Mouse (Mus musculus) layer of hippocampus, adult 6 months (tissue): ENCODE measurements around the gene Cd68. TPM values are rescaled to one million over a fixed set of nuclear protein-coding genes. Genes with fewer than 3 reads are reported as not detected.

ENCODE experiments used
- long read RNA-seq, 2 experiments: library from polyadenylated mRNA; unstranded; transcript quantifications; one replicate each; pipeline ENCODE4 v2.0.0; 2019 to 2020
- microRNA-seq: library from miRNA; unstranded; fragments of <30 nt; microRNA quantifications from one replicate; pipeline ENCODE4 v1.2.0, GENCODE M21; 2020
- polyA plus RNA-seq: library from polyadenylated mRNA; unstranded; fragments of <200 nt; fragmentation: Nextera tagmentation; gene quantifications from 2 replicates; pipeline ENCODE4 v1.2.3, GENCODE M21; 2021

Gene Cd68
- 18.4 and 22.2 TPM in 2 replicates for polyA plus RNA-seq
- long read RNA-seq, experiment 1, transcript Cd68-201 (6 exons, 1,230 nt): major isoform, 15 of 20 reads
- long read RNA-seq, experiment 1, partial matches to known transcripts: 2 of 20 reads
- long read RNA-seq, experiment 1, other reads (novel, unspliced or antisense): 0 of 20 reads
- long read RNA-seq, experiment 2, transcript Cd68-201 (6 exons, 1,230 nt): major isoform, 16 of 18 reads
- long read RNA-seq, experiment 2, partial matches to known transcripts: 0 of 18 reads
- long read RNA-seq, experiment 2, other reads (novel, unspliced or antisense): 1 of 18 reads

DNA sequence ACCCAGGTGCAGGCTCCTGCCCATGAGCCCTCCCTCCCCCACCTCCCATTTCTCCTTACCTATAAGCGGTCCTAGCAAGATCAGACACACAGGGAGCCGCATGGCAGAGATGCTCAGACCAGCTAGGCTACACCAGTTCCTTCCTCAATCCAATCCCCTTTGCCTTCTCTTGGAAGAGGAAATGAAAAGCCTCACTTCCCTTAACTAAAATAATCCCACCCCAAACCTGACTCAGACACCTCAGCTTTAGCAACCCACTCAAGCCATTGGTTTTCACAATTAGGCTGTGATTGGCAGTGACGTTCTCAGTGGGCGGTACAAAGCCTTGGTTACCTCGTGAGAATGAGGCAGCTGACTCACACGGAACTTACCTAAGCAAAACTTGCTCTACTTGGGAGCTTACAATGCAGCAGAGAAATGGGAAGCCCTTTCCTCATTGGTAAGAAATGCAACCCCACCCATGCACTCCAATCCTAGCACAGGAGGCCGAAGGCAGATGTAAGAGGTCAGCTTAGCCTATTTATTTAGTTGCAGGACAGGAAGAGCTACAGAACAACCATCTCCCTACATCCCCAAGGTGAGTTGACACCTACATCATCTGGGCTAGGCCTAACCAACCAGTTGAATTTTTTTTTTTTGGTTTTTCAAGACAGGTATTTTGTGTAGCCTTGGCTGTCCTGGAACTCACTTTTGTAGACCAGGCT, at the start of gene Cd68:
TSS of gene Cd68 (minus strand) at position 193 of the 704 bp plus-strand sequence.

DNA sequence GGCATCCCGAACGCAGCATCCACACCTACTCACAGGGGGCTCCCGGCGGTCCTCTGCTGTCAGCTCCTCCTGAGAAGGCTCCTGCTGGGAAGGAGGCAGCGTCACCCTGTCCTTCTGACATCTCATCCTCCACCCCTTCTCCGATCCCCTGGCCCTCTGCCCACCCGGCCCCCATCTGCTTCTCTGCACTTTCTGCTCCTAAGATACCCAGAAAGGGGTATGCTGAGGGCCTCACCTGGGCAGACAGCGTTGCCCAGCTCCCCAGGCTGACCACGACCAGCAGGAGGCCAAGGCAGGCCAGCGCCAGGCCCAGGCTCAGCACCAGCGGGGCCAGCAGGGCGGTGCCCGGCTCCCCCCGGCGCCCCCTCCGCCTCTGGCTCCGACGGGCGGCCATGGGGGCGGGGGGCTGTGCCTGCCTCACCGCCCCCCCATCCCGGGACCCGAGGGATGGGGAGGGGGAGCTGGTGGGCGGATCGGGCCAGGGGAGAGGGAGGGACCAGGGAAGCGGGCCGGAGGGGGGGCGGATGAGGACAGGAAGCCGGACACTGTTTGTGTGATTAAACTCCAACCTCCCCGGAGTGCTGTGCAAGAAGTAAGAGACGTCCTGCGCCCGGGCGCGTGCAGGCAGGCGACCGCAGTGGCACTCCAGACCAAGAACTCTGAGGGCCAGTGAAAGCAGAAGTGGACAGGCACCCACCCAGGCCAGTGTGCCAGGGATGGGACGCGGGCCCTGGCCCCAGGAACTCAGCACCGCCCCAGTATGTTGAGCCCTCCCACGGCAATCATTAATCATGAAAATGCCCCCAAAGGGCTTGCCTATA, 29.6 kb upstream of the Cd68 start, which contains the start of the genes Tnfsf12 and Tnfsfm13:
TSS of gene Tnfsf12 (minus strand) at position 489 of the 821 bp plus-strand sequence.
TSS of gene Tnfsfm13 (minus strand) at position 738 of the 821 bp plus-strand sequence.

DNA sequence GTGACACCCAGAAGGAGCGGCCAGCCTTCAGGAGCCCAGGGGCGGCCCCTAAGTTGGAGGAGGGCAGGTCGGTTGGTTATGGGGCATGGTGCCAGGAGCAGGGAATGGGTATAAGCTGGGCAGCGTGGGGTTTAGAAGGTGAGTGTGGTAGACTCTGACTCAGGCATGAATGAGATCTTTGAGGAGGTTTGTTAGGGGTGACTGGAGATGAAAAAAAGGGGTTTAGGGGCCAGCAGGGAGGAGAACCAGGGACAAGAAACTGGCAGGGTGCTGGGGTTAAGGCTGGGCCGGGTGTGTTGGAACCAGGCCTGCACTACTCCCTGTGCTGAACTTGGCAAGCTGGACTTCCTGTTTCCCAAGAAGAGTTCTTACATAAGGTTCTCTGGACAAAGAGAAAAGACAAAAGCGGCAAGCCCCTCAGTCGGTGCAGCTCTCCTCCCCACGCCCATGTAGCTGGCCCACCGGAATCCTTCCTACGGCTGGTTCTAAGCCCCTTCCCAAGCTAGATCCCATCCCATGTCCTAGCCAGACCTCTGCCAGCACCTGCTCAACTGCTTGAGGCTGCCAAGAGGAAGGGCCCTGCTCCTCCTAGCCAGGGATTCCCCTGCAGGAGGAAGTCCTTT, 19.7 kb upstream of the Cd68 start, which contains the start of gene Tnfsf13:
TSS of gene Tnfsf13 (minus strand) at position 259 of the 623 bp plus-strand sequence.

DNA sequence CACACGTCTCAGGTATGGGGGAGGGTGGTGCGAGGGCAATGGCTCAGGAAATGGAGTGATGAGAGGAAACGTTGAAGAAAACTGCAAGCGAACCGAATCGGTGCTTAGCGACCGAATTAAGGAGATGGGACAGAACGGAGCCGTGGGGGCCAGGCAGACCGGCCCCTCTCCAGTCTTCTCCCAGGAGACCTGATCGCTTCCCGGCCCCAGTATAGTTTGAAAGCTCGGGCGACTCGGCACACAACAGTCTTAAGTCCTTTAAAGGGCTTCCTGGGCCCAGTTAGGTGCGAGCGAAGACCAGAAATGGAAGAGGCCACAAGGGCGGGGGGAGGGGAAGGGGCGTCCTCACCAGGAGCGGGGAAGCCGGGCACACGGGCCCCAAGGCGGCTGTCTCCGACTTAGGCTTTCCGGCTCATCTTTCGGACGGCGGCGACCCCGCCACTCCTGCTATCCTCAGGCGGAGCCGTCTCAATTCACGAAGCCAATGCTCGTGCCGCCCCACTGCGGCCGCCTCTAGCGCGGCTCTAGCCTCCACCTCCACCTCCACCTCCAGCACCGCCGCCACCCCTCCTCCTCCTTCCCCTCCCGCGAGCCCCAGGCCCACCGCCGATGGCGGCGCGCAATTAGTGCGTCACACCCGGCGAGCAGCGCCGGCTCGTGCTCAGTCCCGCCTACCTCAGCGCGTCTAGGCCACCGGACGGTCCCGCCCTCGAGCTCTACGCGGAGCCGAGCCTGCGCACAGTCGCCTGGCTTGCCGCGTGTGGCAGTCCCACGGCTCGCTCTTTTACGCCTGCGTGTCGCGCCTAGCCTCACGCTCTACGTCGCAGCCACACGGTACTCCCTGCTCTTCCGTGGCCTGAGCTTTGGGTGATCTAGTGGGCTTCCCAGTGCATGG, 15.6 kb upstream of the Cd68 start, which contains the start of gene Senp3:
TSS of gene Senp3 (minus strand) at position 771 of the 895 bp plus-strand sequence.

DNA sequence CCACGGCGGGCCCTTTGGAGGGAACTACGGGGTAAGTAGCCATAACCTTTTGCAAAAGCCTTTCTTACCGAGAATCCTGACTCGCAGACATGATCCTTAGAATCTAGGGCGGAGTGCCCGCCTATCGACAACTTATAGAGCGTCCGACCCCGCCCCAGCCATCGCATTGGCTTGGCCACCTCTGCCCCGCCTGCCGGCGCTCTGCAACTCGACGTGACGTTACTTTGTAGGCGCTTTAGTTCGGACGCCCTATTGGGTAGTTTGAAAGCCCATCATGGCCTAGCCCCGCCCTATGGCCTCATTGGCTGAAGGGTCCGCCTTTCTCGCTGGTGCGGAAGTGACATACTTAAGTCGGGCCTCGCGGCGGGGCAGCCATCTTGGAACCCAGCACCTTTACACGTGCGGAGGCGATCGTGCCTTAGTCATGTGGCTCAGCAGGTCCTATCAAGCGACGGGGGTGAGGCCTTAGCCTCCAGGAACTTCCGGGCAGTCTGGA, 6.3 kb upstream of the Cd68 start, which contains the start of gene Eif4a1:
TSS of gene Eif4a1 (minus strand) at position 213 of the 496 bp plus-strand sequence.

DNA sequence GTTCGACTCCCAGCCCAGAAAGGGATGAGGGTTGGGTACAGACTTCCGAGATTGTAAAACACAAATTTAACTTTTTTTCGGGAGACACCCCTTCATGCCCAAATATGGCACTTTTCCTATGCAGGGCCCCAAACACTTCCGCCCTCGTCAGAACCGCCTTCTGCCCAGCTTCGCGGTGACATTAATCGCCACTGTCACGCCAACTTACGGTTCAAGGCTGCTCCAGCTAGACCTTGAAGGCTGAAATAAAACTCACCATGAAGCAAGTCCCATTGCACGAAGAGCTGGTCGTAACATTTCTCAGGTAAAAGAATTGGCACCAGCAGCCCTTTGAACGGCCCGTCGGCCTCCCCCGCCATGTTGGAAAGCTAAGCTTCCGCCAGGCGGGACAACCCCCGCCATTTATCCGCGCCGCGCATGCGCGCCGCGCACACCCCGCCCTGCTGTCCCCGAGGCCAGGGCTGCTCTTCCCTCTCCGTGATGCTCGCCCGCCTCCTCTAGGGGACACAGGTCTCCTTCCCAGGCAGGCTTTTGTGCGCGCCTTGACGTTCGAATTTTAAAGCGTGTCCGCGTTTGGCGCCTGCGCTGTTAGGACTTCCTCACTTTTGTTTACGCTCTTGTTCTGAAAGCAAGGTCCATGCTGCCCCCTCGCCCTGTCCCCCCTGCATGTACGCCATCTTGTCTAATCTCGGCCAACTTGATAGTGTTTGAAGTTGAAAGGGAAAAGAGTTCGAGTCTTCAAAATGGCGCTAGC, 3.6 kb downstream of the Cd68 start, which contains the start of gene Mpdu1:
TSS of gene Mpdu1 (minus strand) at position 430 of the 754 bp plus-strand sequence.

DNA sequence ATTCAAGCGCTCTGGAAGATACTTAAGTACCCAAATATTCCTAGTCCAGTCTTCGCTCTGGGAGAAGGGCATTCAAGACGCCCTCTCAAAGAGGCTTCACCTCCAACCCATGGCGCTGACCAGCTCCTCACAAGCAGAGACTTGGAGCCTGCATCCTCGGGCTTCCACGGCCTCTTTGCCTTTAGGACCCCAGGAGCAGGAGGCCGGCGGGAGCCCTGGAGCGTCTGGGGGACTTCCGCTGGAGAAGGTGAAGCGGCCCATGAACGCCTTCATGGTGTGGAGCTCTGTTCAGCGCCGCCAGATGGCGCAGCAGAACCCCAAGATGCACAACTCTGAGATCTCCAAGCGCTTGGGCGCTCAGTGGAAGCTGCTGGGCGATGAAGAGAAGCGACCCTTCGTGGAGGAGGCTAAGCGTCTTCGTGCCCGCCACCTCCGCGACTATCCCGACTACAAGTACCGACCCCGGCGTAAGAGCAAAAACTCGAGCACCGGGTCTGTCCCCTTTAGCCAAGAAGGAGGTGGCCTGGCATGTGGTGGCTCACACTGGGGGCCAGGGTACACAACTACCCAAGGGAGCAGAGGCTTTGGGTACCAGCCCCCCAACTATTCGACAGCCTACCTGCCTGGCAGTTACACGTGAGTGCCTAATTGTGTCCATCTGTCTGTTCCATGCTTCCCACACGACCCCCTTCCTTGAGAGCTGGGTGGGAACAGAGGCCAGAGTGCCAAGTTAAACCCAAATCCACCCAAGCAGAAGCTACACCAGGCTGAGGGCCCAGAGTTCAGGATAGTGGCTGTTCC, 10.5 kb downstream of the Cd68 start, which contains the start of gene Sox15:
TSS of gene Sox15 (plus strand) at position 51 of the 801 bp plus-strand sequence.

DNA sequence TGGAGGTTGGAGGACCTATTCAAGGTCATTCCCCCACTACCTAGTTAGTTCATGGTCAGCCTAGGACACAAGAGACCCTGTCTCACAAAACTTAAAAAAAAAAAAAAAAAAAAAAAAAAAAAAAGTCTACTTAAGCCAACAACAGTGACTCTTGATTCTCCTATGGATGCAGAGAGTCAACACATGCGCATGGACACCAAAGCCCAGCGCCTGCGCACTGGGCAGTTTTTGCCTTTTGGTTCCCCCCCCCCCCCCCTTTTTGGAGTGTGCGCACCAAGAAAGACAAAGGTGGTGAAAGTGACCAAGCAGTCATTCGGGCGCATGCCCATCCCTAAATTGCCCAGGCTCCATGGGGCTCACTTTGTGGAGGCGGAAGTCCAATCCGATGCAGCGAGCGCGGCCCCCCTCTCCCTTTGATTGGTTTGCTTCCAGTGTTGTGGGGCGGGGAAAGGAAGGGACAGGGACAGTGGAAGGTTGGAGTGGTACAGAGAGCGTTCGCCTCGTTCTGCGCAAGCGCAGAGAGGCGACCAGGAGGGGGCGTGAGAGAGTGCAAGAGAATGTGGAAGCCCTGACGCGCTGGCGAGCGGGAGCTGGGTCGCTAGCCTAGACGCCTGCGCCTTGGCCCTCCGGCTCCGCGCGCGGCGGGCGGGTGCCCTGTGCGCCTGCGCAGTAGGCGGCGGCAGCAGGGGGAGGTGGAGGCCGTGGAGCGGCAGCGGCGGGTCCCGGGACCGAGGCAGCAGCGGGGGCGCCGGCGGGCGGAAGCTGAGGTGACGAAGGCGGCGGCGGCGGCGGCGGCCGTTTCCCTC, 33.5 kb downstream of the Cd68 start, which contains the start of gene Fxr2:
TSS of gene Fxr2 (plus strand) at position 707 of the 806 bp plus-strand sequence.

DNA sequence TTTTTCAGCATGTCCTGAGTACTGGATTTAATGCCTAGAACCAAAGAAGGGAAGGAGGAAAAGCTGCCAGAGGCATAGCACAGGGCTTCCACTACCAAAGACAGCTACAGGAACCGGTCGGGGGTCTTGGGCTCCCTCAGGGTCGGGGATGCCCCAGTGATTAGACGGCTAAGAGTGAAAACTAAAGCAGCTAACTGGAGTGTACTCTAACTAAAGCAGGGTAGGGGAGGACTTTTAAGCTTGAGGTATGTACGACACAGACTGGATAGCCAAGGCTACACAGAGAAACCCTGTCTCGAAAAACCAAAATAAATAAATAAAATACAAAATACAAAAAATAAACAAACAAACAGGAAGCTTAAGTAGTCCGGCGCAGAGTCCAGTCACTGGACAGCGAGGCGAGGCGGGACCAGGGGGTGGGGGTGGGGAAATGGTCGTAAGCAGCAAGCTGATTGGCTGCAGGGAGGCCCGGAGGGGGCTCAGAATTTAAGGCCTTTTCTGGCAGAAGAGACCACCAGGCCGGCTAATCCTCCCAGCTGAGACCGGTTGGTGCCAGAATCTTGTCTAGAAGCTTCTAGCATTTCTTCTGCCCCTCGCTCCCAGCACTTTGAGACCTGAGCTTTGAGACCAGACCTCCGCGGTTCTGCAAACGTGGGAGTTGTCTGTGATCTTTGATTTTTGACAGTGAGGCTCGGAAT, 44.2 kb downstream of the Cd68 start, which contains the start of gene Sat2:
TSS of gene Sat2 (plus strand) at position 454 of the 698 bp plus-strand sequence.

DNA sequence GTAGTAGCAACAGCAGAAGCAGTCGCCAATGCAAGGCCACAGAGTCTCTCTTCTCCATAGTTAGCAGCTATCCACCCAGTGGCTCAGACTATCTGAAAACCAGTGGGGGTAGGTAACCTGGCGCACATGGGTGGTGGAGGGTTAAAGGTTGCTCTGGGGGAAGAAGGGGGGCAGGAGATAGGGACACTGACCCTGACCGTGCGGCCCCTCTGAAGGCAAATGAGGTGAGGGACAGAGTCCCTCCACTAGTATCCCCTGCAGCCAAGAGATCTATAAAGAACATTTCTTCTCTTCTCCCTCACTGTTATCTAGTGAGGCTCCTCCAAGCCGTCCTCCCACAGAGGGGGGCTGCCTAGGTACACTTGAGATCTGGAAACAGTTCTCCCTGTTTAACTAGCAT, 48.1 kb downstream of the Cd68 start, which contains the start of gene Shbg:
TSS of gene Shbg (minus strand) at position 101 of the 400 bp plus-strand sequence.

Small RNA genes lying within 50 kb of the gene (microRNA-seq; reads per million reads assigned to microRNA genes)
- gene Mir1934 (12.2 reads per million, percentile 34 among the genes with 10 or more reads in this experiment), gene Mir467f (not detected)

Other genes with a start within 250 kb of the Cd68 start
- gene Dnah2, start 117.0 kb downstream of the Cd68 start, polyA plus RNA-seq: 0.36 and 0.80 TPM in 2 replicates
- 21.6 and 21.9 TPM in 2 replicates for gene Efnb3, start 105.9 kb downstream of the Cd68 start, polyA plus RNA-seq
- gene Wrap53, start 85.9 kb downstream of the Cd68 start, polyA plus RNA-seq: 13.9 and 15.4 TPM in 2 replicates
- gene Trp53, start 85.8 kb downstream of the Cd68 start, polyA plus RNA-seq: 25.8 and 29.0 TPM in 2 replicates
- gene Atp1b2, start 60.2 kb downstream of the Cd68 start, polyA plus RNA-seq: 218 and 255 TPM in 2 replicates
- not detected in 2 replicates for gene Shbg, start 48.2 kb downstream of the Cd68 start, polyA plus RNA-seq
- gene Sat2, start 44.1 kb downstream of the Cd68 start, polyA plus RNA-seq: 18.2 and 18.3 TPM in 2 replicates
- 6.9 and 7.9 TPM in 2 replicates for gene Fxr2, start 33.2 kb downstream of the Cd68 start, polyA plus RNA-seq
- gene Sox15, start 10.8 kb downstream of the Cd68 start, polyA plus RNA-seq: 0.16 TPM in 1 of 2 replicates, not detected in the other
- 94.9 and 96.8 TPM in 2 replicates for gene Mpdu1, start 3.5 kb downstream of the Cd68 start, polyA plus RNA-seq
- 177 and 178 TPM in 2 replicates for gene Eif4a1, start 6.3 kb upstream of the Cd68 start, polyA plus RNA-seq
- 14.3 and 15.8 TPM in 2 replicates for gene Senp3, start 15.9 kb upstream of the Cd68 start, polyA plus RNA-seq
- 3.6 and 4.5 TPM in 2 replicates for gene Tnfsf13, start 19.6 kb upstream of the Cd68 start, polyA plus RNA-seq
- 2.8 and 3.4 TPM in 2 replicates for gene Tnfsf12, start 29.7 kb upstream of the Cd68 start, polyA plus RNA-seq
- gene Tnfsfm13, start 29.9 kb upstream of the Cd68 start, polyA plus RNA-seq: 1.9 and 2.8 TPM in 2 replicates
- gene Polr2a, start 92.5 kb upstream of the Cd68 start, polyA plus RNA-seq: 6.6 and 7.7 TPM in 2 replicates
- 0.19 TPM in 1 of 2 replicates, not detected in the other for gene Slc35g3, start 95.8 kb upstream of the Cd68 start, polyA plus RNA-seq
- gene Zbtb4, start 99.8 kb upstream of the Cd68 start, polyA plus RNA-seq: 4.4 and 5.5 TPM in 2 replicates
- gene Chrnb1, start 129.8 kb upstream of the Cd68 start, polyA plus RNA-seq: 0.25 and 0.46 TPM in 2 replicates
- 3.7 and 3.9 TPM in 2 replicates for gene Fgf11, start 135.7 kb upstream of the Cd68 start, polyA plus RNA-seq
- gene Tmem102, start 139.5 kb upstream of the Cd68 start, polyA plus RNA-seq: 0.40 and 1.9 TPM in 2 replicates
- gene Gm39566, start 149.1 kb upstream of the Cd68 start, polyA plus RNA-seq: not detected in 2 replicates
- gene Spem2, start 152.3 kb upstream of the Cd68 start, polyA plus RNA-seq: not detected in 2 replicates
- not detected in 2 replicates for gene Spem1, start 156.0 kb upstream of the Cd68 start, polyA plus RNA-seq
- 10.5 and 10.6 TPM in 2 replicates for gene Nlgn2, start 171.6 kb upstream of the Cd68 start, polyA plus RNA-seq
- 460 and 516 TPM in 2 replicates for gene Tmem256, start 172.4 kb upstream of the Cd68 start, polyA plus RNA-seq
- gene Plscr3, start 180.2 kb upstream of the Cd68 start, polyA plus RNA-seq: 5.0 and 5.4 TPM in 2 replicates
- gene Tnk1, start 192.6 kb upstream of the Cd68 start, polyA plus RNA-seq: not detected in 2 replicates
- gene Tmem95, start 211.9 kb upstream of the Cd68 start, polyA plus RNA-seq: not detected in 2 replicates
- 0.63 and 0.64 TPM in 2 replicates for gene Kctd11, start 215.3 kb upstream of the Cd68 start, polyA plus RNA-seq
- not detected in 2 replicates for gene Acap1, start 229.4 kb upstream of the Cd68 start, polyA plus RNA-seq
- gene 2810408A11Rik, start 234.8 kb upstream of the Cd68 start, polyA plus RNA-seq: 0.24 and 0.34 TPM in 2 replicates
- 9.8 and 12.3 TPM in 2 replicates for gene Neurl4, start 234.9 kb upstream of the Cd68 start, polyA plus RNA-seq
- 20.7 and 21.7 TPM in 2 replicates for gene Gps2, start 247.7 kb upstream of the Cd68 start, polyA plus RNA-seq